Mouse (Mus musculus): Measurements from ENCODE around the gene Adrb1. TPM values are rescaled to one million over a fixed set of nuclear protein-coding genes. Genes with fewer than 3 reads are reported as not detected.

Gene Adrb1
- 10 to 100 TPM; 45.1 to 48.1 TPM for total RNA-seq (2021)

DNA sequence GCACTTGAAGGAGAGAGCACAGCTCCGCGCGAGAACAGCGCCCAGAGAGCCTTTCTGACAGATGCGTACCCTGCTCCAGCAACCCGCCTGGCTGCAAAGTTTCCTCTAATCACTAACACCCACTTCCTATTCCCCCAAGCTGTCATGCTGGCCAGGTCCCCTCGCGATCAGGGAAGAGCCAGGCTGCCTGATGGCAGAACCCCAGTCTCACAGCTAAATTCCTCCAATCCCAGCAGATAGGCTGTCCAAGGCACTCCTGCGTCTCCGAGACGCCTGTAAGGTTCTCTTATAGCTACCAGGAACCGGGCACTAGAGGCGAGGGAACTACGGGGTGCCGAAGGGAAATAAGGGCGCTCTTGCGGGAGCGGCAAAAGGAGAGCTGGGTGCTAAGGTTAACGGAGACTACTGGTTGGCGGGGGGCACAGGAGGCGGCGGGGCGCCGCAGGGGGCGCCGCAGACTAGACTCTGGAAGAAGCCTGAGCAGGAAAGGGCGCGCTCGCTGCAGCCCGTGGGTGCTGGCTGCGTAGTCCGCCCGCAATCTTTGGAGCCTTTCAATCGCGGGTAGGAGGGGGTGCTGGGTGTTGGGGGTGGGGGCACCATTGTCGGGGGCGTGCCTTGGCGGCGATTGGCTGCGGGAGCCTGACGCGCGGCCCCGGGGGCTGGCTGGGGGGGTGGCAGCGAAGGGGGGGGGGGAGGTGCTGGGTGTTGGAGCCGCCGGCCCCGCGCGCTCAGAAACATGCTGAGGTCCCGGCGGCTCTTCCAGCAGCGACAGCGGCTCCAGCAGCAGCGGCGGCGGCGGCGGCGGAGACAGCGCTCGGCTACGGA, at the start of gene Adrb1:
Gene Adrb1, plus strand, starts transcription at position 813 of the 825 bp plus-strand sequence.
- DNase-seq (ENCODE audit: low spot score in 2 of 2), result peak; percentile 85 to 89
- intact Hi-C loops (cut with DNase I), result loop anchor here (1.0 to 5.0 kb wide), 3 partner anchors 24 to 299 kb away; no protein-coding TSS in a partner anchor

DNA sequence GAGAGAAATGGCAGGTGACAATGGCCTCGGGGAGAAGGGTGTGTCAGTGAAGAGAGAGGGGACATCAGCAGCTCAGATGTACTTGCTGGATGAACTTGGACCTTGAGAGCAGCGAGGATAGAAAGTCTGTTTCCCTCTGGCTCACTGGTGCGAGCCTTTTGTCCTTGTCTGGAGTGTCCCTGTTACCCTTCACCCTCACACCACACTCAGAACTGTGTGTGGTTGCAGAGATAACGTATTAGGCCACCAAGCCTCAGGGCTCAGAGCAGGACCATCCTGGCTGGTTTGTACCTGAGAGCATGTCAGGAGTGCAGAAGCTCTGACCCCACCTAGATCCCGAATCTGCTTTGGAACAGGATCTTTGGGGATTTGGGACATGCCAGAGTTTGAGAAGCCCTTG, 46.3 kb upstream of the Adrb1 start:
- intact Hi-C loops (cut with DNase I), result no loop called here
- DNase-seq (ENCODE audit: low spot score in 2 of 2), result no peak

DNA sequence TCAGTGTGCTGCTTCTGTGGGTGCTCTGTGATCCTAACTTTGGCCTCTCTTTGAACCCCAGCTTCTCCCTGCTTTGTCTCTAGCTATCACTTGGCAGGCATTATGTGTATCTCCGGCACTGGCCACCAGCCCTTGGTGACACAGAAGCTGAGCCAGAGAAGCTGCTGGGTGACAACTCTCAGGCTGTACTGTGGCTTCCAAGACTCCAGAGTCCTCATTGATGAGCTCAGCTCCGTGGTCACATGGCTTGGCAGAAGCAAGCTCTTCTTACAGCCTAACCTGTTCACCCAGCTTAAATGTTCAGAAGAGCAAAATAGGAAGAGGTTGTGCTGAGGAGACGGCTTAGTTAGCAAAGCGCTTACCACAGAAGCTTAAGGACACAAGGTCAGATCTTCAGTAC, 45.5 kb upstream of the Adrb1 start:
- intact Hi-C loops (cut with DNase I), result no loop called here
- DNase-seq (ENCODE audit: low spot score in 2 of 2), result no peak

DNA sequence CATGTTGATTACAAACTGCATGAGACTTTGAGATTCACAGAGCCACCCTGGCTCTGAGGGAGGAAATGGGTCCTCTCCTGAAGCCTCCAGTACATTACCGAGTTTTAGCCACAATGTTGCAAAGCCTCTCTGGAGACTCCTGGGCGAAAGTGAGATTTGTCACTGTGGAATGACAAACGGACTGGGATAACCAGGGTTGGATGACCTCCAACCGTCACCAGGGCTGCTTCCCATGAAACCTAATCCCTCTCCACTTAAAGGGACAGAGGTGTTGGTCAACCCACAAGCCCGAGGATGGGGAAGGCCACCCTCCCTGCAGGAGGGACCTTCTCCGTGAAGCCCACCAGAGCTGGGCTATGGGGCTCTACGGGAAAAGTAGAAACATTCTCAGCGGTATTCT, 44.4 kb upstream of the Adrb1 start:
- intact Hi-C loops (cut with DNase I), result no loop called here
- no peak for DNase-seq (ENCODE audit: low spot score in 2 of 2)

DNA sequence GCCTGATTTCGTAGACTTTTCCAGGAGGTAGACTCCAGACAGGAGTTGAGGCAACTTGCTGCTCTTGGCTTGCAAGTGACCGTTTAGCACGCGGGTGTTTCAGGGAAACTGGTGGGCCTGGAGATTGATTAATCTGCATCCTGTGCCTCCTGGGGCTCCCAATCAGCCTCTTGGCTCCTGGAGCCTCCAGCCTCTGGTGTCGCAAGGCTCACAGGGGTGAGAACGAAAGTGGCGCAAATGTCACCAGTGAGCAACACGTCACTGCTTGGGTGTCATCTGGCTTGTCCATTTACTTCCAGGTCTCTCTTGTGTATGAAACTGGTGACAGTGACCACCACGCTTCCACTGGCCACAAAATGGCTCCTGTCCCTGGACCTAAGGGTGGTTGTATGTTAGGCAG, 43.5 kb upstream of the Adrb1 start:
- intact Hi-C loops (cut with DNase I), result no loop called here
- DNase-seq (ENCODE audit: low spot score in 2 of 2), result no peak

DNA sequence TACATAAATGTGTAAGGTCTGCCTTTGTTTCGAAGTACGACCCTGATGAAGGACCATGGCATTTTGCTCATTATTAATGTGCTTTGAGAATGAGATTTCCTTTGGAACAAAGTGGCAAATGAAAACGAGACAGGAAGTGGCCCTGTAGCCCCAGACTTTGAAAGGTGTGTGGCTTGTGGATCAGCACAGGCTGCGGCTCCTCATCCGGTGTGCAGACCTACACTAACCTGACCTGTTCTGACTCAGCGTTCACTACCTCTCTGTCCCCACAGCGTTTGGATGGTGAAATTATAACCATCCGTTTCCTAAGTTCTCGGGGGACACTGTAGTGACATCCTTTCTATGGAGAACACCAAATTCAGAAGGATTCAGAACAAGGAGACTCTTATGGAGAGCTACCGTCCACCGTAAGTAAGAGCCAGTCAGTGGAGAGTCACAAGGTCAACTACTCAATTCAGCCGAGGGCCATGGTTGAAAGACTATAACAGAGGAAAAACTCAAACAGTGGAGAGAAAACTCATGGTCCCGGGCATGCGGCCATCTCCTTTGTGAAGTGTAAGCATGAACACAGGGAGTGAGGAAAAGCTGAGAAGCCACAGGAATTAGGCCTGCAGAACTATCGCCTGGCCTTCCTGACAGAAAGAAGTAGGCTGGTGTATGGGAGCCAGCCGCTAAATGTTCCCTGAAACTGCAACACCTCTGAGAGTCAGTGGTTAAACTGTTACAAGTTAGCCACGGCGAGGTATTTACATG, 42.6 kb upstream of the Adrb1 start:
- no peak for DNase-seq (ENCODE audit: low spot score in 2 of 2)
- intact Hi-C loops (cut with DNase I), result no loop called here

DNA sequence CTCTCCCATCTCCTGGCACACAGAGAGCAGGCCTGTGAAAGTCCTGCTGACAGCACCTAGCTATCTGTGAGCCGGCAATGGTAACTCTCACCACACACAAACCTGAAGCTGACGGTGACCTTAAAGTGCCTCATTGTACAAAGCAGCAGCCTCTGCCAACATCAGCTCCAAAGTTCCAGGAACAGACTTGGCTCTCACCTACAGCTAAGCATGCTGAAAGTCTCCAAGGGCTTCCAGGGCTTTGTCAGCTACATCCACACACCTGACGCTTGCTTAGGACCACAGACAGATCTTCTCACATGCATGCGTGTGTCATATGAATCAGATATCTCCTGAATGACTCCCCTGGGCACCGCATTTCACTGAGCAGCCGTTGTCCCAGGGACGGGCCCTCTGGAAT, 42.0 kb upstream of the Adrb1 start:
- intact Hi-C loops (cut with DNase I), result no loop called here
- no peak for DNase-seq (ENCODE audit: low spot score in 2 of 2)

DNA sequence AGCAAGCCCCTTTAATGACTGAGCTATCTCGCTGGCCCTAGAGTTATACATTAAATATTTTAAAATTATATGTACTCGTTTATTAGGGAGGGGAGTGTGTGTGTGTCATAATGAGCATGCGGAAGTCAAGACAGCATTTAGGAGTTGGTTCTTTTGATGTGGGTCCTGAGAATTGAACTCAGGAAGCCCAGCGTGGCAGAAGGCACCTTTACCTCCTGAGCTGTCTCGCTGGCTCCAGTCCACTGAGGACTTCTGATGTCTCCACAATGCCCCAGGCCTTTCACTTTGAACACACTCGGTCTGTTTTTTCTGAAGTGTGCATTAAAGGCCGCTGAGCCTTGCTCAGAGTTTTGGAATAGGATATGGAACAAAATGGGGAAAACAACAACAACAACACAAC, 39.7 kb upstream of the Adrb1 start:
- intact Hi-C loops (cut with DNase I), result no loop called here
- DNase-seq (ENCODE audit: low spot score in 2 of 2), result no peak

DNA sequence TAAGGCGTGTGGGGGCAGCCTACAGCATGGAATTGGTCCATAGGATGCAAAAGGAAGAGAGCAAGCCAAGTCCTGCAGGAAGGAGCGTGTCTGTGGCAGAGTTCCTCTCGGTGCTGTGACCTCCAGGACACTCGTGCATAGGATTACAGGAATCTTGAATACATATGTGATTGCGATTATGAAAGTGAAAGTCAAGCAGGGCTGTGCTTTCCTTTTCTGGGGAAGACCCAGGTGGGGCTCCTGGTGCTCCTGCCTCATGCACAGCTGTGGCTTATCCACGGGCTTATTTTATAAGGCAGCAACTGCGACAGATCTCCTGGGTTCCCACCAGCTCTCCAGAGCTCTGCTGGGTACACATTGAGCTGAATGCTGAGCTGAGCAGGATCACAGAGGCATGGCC, 39.2 kb upstream of the Adrb1 start:
- no peak for DNase-seq (ENCODE audit: low spot score in 2 of 2)
- intact Hi-C loops (cut with DNase I), result no loop called here

DNA sequence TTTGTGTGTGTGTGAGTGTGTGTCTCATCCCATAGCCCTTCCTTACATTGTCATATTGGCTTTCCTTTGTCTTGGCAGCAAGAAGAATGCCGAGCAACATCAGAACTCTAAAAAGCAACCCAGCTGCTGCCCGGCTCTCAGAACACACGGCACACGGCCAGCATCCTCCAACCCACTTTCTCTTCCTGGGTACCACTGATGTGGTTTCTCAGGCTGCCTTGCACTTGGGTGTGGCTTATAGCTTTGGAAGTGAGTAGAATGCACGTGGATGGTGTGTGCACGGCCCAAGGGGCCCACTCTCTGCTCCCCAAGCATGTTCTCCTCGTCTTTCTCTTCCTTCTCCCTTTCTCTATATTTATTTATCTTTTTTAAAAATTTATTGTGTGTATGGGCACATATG, 36.5 kb upstream of the Adrb1 start:
- intact Hi-C loops (cut with DNase I), result no loop called here
- no peak for DNase-seq (ENCODE audit: low spot score in 2 of 2)

DNA sequence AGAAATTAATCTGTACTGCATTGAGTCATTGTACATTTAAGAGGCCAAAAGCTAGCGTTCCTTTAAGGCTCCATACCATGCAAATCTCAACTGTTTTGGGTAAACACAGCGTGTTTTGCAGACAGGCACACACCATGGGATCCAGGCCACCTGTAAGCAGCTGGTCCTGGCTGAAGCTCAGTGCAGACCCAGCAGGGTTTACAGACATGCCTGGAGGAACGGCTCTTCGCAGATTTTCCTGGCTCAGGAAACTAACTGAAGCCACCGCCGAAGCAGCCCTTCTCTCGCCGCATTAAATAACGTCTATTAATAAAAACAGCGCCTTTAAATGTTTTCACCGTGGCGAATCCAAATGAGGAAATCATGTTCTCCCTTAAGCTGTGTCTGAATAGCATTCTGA, 35.8 kb upstream of the Adrb1 start:
- DNase-seq (ENCODE audit: low spot score in 2 of 2), result no peak
- intact Hi-C loops (cut with DNase I), result no loop called here

DNA sequence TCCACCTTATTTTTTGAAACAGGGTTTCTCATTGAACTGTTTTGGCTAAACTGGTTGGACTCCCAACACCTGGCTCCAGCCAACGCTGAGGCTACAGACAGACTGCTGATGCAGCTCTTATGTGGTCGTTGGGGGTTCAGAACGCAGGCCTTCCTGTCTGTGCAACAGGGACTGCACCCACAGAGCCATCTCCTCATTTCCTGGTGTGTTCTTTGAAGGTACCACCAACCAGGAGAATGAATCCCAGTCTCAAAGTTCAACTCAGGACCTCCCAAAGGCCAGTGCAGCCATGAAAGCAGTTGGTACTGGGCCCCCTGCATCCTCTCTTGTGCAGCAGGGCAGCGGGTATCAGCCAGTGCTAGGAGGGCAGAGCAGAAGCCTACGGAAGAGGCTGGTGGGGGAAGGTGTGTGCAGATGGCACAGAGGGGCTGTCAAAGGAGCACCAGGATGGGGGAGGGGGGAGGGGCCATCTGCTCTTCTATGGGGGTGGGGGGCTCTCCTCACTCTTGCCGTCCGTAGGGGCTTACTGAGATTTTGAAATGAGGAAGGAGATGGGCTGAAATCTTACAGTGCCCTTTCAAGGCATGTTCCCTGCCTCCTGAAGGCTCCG, 34.9 kb upstream of the Adrb1 start:
- intact Hi-C loops (cut with DNase I), result no loop called here

DNA sequence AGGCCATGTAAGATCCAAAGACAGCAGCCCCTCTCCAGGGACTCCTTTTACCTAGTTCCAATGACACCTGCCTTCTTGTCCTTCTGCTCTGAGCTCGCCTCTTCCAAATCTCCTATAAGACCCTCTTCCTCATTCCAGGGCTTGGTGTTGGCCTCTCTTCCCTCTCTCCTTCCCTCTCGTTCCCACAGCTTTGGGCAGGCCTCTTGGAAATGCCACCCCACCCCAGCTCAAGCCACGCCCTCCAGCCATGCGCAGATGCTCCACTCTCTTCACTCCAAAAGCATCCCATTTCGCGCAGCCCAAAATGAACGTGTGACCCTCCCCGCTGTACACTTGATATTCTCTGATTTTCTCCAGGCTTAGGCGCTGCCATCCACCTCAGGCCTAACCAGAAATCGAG, 34.3 kb upstream of the Adrb1 start:
- no peak for DNase-seq (ENCODE audit: low spot score in 2 of 2)
- intact Hi-C loops (cut with DNase I), result no loop called here

More for the DNA sequence above, 34.9 kb upstream of the Adrb1 start:
- DNase-seq (ENCODE audit: low spot score in 2 of 2), result no peak

DNA sequence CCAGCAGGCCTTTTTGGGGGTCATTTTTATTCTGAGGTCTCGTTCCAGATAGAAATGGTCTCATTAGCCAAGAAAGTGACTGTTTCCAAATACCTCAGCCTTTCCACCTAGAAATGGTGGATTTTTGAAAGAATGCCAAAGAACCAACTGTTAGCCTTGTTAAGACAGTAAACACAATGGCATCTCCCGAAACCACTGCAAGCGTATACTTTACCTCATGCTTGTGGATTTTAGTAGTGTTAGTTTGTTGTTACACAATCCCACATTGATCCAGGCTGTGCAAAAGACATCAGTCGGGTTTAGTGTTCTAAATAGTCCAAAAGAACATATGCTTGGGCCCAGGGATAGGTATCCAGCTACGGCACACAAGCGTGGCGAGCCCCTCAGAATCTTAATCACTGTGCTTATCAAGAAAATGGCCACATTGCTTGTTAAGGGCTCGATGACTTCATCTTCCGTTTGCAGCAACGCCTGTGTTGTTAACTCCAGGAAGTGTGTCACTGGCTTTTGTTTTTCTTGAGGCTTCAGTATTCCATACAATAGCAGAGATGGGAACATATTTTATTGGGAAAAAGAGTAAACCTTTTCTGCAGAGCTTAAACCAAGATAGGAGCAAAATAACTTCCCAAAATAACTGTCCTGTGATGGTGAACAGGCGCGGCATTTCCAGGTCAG, 33.2 kb upstream of the Adrb1 start:
- DNase-seq (ENCODE audit: low spot score in 2 of 2), result no peak
- intact Hi-C loops (cut with DNase I), result no loop called here

DNA sequence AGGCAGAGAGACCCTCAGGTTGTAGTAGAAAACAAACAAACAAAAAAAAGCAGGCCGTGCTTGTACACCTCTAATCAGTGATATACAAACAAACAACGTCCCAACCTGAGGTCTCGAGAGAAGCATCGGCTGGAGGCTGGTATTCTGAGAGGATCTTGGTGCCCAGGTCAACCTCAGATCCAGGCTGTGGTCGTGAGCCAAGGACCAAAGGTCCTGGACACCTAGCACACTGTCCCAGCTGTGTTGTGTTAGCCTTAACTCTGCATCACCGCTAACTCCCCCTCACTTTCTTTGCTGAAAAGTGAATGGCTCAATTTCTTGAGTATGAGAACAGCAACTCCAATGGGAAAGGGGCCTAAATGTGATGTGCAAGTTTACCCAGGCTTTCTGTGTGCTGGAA, 32.5 kb upstream of the Adrb1 start:
- DNase-seq (ENCODE audit: low spot score in 2 of 2), result no peak
- intact Hi-C loops (cut with DNase I), result no loop called here

DNA sequence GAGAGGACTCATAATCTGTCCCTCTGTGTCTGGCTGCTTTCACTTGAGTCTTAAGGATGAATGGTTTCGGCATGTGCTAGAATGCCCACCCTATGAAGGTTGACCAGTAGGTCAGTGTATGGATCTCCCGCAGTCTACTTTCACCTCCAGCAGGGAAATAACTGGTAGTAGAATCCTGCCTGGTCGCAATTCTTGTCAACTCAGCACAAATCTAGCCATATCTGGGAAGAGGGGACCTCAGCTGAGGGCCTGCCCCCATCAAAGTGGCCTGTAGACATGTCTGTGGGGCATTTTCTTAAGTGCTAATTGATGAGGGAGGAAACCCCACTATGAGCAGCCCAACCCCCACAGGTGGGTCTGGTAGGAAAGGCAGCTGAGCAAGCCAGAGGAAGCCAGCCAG, 30.9 kb upstream of the Adrb1 start:
- DNase-seq (ENCODE audit: low spot score in 2 of 2), result no peak
- intact Hi-C loops (cut with DNase I), result no loop called here

DNA sequence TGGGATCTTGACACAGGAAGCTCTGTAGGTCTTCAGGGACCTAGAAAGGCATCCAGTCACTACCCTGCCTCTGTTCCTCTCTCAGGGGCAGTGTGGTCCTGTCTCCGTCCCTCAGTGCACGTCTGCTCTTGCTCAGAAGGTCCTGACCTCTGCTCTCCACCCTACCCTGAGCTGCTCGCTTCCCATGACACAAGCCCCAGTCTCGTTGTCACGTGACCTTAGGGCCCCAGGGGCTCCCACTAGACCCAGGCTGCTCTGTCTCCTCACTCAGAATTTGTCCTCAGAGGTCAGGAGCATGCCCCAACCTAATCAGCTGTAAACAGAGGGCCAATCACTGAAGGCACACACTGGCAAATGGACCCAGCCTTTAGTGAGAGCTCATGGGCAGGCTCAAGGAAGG, 29.5 kb upstream of the Adrb1 start:
- intact Hi-C loops (cut with DNase I), result no loop called here

DNA sequence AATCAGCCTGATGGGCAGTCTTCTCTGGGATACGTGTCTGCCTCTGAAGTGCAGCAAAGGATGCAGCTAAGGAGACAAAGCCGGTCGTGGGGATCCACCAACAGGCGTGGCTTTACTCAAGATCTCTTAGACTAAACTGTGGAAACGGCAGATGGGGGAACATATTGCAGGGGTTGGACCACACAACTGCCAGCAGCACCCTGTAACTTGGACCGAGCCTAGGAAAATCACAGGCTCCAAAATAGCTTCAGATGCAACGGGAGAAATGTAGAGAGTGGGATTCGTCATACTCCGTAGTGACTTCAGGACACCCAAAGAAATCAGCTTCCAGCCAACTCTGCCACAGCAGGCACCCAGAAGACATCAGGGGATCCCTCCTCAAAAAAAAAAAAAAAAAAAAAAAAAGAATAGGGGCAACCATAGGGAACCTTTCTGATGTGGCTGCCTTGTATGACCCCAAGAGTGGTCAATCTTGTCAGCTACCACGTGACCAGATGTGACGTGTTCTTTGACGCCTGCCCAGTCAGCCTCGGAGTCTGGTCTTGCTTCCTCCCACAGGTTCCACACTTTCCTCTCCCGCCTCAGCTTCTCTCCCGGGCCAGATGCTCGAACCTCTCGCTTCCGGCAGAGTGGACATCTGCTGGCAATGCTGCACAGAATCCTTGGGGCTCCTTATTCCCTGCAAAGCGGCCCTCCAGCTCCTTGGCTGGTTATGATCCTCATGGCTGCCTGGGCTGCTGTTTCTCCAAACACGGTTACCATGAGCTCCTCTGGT, 24.4 kb upstream of the Adrb1 start:
- peak; percentile 66 to 97 for DNase-seq (ENCODE audit: low spot score in 2 of 2)
- intact Hi-C loops (cut with DNase I), result loop anchor here (1.0 to 5.0 kb wide), 4 partner anchors 13 to 109 kb away; partner anchors contain the start of gene Adrb1

More for the DNA sequence above, 29.5 kb upstream of the Adrb1 start:
- no peak for DNase-seq (ENCODE audit: low spot score in 2 of 2)

DNA sequence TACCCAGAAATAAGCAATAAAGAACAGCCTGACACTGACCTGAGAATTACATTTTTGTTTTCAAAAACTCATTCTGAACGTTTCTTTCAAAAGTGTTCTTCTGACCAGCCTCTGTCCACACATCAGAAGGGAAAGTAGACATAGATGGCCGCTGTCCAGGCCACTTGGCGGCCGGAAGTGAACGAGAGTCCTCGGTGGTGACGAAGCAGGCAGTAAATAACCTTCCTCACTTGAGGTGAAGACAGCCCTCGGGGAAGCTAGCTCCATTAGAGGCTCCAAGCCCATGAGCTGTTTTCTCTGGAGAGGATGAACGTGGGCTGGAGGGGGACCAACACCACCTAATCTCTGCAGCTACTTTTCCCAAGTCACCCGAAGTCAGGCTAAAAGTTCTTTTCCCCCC, 21.2 kb upstream of the Adrb1 start:
- intact Hi-C loops (cut with DNase I), result no loop called here
- no peak for DNase-seq (ENCODE audit: low spot score in 2 of 2)
